Mouse (Mus musculus): Measurements from ENCODE around the gene Gprasp2. TPM values are rescaled to one million over a fixed set of nuclear protein-coding genes. Genes with fewer than 3 reads are reported as not detected.
"Not testable (repeated sequence)": the region's sequence is repeated elsewhere in the genome, so short reads cannot be mapped to it uniquely, and the experiment has no call there.

Gprasp2 gene
- polyA plus RNA-seq, 1 experiment from 2014 or later, result 291 TPM

- not testable (repeated sequence) for H3K4me3 ChIP-seq (ENCODE audit: low read depth, low read length); H3K27ac ChIP-seq (ENCODE audit: low read length); H3K9ac ChIP-seq (ENCODE audit: low read depth, low read length); H3K4me2 ChIP-seq (ENCODE audit: low read length); ATAC-seq; H3K36me3 ChIP-seq (ENCODE audit: control insufficient read depth, insufficient read depth, low read length); H3K27me3 ChIP-seq (ENCODE audit: control insufficient read depth, insufficient read depth, low read depth, low read length); H3K9me3 ChIP-seq (replicated peaks; ENCODE audit: control insufficient read depth, low read length, poor library complexity, severe bottlenecking); H3K4me1 ChIP-seq (ENCODE audit: control insufficient read depth, insufficient read depth, low read length)
- 43% methylated on average over 1 of the region's 1 CpGs for WGBS
Measured at GRCm38 (mm10) chrX:135835896-135836295, 2.9 kb upstream of the Gprasp2 start.

DNA sequence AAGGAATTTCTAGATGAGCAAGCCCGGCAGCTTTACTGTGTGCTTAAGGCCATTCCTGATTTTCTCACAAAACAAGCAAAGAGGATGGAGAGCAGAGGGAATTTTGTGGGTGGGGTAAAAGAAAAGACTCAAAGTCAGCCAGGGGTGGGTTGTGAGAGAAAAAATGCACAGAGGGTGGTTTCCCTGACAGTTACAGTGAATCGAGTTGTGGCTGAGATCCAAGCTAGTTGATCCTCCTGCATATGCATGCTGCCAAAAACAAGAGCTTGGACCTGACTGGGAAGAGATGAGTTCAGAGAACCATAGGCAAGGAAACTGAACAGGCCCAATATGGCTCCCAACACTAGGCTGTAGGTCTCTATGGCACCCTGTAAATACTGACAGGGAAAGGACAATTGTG, 938 bp upstream of the Gprasp2 start:
- 0 out of 2 replicates have a peak, but pooled peaks cover under 1% of the 10 kb centered on the region for H3K36me3 ChIP-seq (ENCODE audit: control insufficient read depth, insufficient read depth, low read length)
- no peaks in the 10 kb centered on the region for H3K4me1 ChIP-seq (ENCODE audit: control insufficient read depth, insufficient read depth, low read length)
- WGBS, result 81% methylated on average over 2 of the region's 2 CpGs
- no peak overlapping the region for H3K9ac ChIP-seq (ENCODE audit: low read depth, low read length)
- H3K9me3 ChIP-seq (replicated peaks; ENCODE audit: control insufficient read depth, low read length, poor library complexity, severe bottlenecking), result no peaks in the 10 kb centered on the region
- H3K27ac ChIP-seq (ENCODE audit: low read length), result peak overlapping the region; percentile 77
- peak overlapping the region; percentile 46 for H3K4me2 ChIP-seq (ENCODE audit: low read length)
- peak; percentile 6; the same call in 1 of the 2 replicates for ATAC-seq
- no peaks in the 10 kb centered on the region for H3K27me3 ChIP-seq (ENCODE audit: control insufficient read depth, insufficient read depth, low read depth, low read length)
- no peak overlapping the region for H3K4me3 ChIP-seq (ENCODE audit: low read depth, low read length)

DNA sequence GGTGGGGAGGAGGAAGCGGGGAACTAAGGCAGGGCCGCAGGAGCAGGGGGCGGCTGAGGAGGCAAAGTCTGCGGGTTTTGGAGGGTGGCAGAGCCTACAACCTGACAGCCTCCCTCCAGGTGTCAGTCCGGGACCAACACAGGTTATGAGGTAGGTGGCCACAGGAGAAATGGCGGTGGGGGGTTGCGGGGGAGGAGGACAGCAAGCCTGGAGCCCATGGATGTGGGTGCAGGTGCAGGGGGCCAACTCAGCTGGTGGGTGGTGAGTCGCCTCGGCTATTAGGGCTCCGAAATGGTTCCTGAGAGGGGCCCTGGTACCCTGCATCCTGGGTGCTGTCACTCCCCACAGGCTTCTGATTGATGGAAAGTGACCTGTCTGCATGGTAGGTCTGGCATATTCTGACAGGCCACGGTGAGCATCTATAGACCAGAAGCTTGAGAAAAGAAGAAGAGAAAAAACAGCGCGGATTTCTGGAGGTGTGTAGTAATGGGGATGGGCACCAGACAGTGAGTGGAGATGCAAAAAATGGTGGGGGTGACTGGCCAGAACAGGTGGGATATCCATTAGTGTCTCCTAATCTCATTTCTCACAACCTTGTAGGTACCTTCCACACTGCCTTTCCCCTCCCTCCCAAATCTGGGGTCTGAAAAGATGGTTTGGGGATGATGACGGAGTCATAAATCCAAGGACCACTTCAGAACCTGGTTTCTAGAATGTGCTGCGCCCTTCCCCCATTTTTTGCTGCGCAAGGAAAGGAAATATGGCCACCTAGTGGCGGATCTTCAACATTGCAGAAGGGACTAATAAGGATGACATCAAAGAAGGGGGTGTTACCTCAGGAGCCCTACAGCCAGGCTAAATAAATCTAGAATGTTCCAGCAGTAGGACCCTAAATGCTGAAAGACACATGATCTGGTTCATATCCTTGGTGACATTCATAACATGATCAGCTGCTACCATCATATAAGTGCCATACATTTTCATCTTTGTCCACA, 860 bp downstream of the Gprasp2 start:
- H3K4me3 ChIP-seq (ENCODE audit: low read depth, low read length), result peak overlapping the region; percentile 59
- not testable (repeated sequence) for H3K36me3 ChIP-seq (ENCODE audit: control insufficient read depth, insufficient read depth, low read length); H3K27me3 ChIP-seq (ENCODE audit: control insufficient read depth, insufficient read depth, low read depth, low read length); H3K9me3 ChIP-seq (replicated peaks; ENCODE audit: control insufficient read depth, low read length, poor library complexity, severe bottlenecking); H3K4me1 ChIP-seq (ENCODE audit: control insufficient read depth, insufficient read depth, low read length)
- peak; percentile 22 for ATAC-seq
- 20% methylated on average over 16 of the region's 17 CpGs for WGBS
- peak overlapping the region; percentile 54 for H3K4me2 ChIP-seq (ENCODE audit: low read length)
- H3K27ac ChIP-seq (ENCODE audit: low read length), result peak overlapping the region; percentile 77
- peak overlapping the region; percentile 74 for H3K9ac ChIP-seq (ENCODE audit: low read depth, low read length)

DNA sequence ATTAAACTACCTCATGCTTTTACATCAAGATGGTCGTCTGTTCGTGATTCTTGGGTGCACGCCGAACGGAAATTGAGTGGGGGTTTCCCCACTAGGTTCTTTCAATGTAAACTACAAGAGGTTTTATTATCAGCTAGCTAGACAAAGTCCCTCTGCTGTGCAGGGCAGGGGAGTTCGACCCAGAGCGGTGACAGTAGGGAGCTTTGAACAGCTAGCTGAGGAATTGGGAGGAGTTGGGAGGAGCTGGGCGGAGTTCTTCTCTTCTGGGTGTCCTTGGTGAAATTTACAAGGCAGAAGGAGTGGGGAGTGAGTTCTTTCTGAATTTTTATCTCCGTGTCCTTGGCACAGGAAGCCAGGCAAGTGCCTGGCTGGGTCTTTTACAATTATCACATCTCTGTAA, 28.0 kb downstream of the Gprasp2 start:
- not testable (repeated sequence) for H3K27me3 ChIP-seq (ENCODE audit: control insufficient read depth, insufficient read depth, low read depth, low read length); H3K4me2 ChIP-seq (ENCODE audit: low read length); ATAC-seq; H3K9me3 ChIP-seq (replicated peaks; ENCODE audit: control insufficient read depth, low read length, poor library complexity, severe bottlenecking); H3K4me1 ChIP-seq (ENCODE audit: control insufficient read depth, insufficient read depth, low read length); H3K4me3 ChIP-seq (ENCODE audit: low read depth, low read length); H3K27ac ChIP-seq (ENCODE audit: low read length); H3K9ac ChIP-seq (ENCODE audit: low read depth, low read length); H3K36me3 ChIP-seq (ENCODE audit: control insufficient read depth, insufficient read depth, low read length)
- WGBS, result 85% methylated on average over 9 of the region's 9 CpGs

GRCm38 (mm10) chrX:135876679-135877078, 37.8 kb downstream of the Gprasp2 start:
- Histone ChIP-seq H3K27ac (ENCODE audit: low read length) (no peak overlapping the region), H3K4me2 (ENCODE audit: low read length) (no peak overlapping the region), H3K4me1 (ENCODE audit: control insufficient read depth, insufficient read depth, low read length) (no peaks in the 10 kb centered on the region), H3K27me3 (ENCODE audit: control insufficient read depth, insufficient read depth, low read depth, low read length) (no peaks in the 10 kb centered on the region), H3K9me3 (replicated peaks; ENCODE audit: control insufficient read depth, low read length, poor library complexity, severe bottlenecking) (no peaks in the 10 kb centered on the region), H3K36me3 (ENCODE audit: control insufficient read depth, insufficient read depth, low read length) (no peaks in the 10 kb centered on the region), H3K4me3 (ENCODE audit: low read depth, low read length) (no peak overlapping the region), H3K9ac (ENCODE audit: low read depth, low read length) (no peak overlapping the region)
- ATAC-seq, result no peak
- 85% methylated on average over 1 of the region's 1 CpGs for WGBS

DNA sequence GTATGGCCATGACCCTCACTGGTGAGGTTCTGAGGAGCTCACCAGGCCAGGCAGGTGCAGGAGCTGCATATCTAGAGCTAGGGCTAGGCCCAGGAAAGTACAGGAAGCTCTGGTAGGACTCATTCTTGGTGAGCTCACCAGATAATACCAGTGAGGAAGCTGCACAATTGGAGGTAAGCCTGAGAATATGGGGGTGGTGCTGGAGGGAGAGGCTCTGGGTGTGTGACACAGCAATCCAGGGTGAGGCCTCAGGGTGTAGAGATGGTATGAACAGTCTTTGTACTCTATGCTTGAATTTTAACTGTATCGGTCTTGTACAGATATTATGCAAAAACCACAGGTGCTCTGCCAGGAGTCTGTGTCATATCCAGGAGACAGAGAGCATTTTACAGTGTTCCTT, 40.8 kb downstream of the Gprasp2 start:
- no peak for ATAC-seq
- 100% methylated on average over 1 of the region's 1 CpGs for WGBS
- Histone ChIP-seq H3K9ac (ENCODE audit: low read depth, low read length) (no peak overlapping the region), H3K4me2 (ENCODE audit: low read length) (no peak overlapping the region), H3K27ac (ENCODE audit: low read length) (no peak overlapping the region), H3K36me3 (ENCODE audit: control insufficient read depth, insufficient read depth, low read length) (no peaks in the 10 kb centered on the region), H3K4me1 (ENCODE audit: control insufficient read depth, insufficient read depth, low read length) (no peaks in the 10 kb centered on the region), H3K27me3 (ENCODE audit: control insufficient read depth, insufficient read depth, low read depth, low read length) (no peaks in the 10 kb centered on the region), H3K4me3 (ENCODE audit: low read depth, low read length) (no peak overlapping the region), H3K9me3 (replicated peaks; ENCODE audit: control insufficient read depth, low read length, poor library complexity, severe bottlenecking) (no peaks in the 10 kb centered on the region)

DNA sequence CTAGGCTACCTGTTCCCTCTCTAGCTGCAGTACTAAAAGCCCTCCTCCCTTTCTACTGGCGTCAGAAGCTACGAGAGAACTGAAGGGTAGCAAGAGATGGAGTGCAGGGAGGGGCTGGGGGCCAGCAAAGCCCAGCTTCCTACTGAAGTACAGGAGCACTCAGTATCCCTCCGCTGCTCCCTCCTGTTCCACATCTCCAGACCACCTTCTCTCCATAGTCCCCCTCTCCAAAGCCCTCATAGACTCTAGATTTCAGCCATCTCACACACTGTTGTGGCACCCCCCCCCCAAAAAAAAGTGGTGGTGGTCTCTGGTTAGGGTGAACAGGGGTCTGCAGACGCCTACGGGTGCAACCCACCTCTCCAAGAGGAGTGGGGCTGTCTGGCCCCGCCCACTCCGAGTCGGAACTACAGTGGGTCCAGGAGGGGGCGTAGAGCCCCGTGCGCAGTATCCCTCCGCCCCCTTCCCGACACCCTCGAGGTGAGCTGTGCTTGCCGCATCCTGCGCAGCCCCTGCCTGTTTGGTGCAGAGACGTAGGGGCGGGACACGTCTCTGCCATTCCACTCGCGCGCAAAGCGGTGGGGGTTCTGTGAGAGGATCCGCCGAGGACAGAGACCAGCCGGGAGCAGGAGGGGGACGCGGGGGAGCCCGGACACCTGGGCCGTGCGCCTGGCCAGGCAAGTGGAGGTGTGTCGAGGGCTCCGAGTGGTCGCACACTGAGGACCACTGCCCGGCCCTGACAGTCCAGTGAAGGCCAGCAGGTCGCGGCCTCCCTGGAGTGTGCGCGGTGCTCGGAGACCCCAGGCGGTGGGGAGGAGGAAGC, 46.8 kb downstream of the Gprasp2 start:
- Histone ChIP-seq H3K9me3 (replicated peaks; ENCODE audit: control insufficient read depth, low read length, poor library complexity, severe bottlenecking) (no peaks in the 10 kb centered on the region), H3K4me2 (ENCODE audit: low read length) (peak overlapping the region; percentile 59), H3K4me1 (ENCODE audit: control insufficient read depth, insufficient read depth, low read length) (0 out of 2 replicates have a peak, but pooled peaks cover 4% of the 10 kb centered on the region), H3K27ac (ENCODE audit: low read length) (peak overlapping the region; percentile 93), H3K27me3 (ENCODE audit: control insufficient read depth, insufficient read depth, low read depth, low read length) (no peaks in the 10 kb centered on the region), H3K36me3 (ENCODE audit: control insufficient read depth, insufficient read depth, low read length) (no peaks in the 10 kb centered on the region), H3K9ac (ENCODE audit: low read depth, low read length) (peak overlapping the region; percentile 74), H3K4me3 (ENCODE audit: low read depth, low read length) (peak overlapping the region; percentile 51)
- WGBS, result 19% methylated on average over 32 of the region's 41 CpGs
- ATAC-seq, result peak; percentile 98

- 0 out of 2 replicates have a peak, but pooled peaks cover 4% of the 10 kb centered on the region for H3K4me1 ChIP-seq (ENCODE audit: control insufficient read depth, insufficient read depth, low read length)
- 12% methylated on average over 9 of the region's 11 CpGs for WGBS
- peak overlapping the region; percentile 59 for H3K4me2 ChIP-seq (ENCODE audit: low read length)
- no peaks in the 10 kb centered on the region for H3K9me3 ChIP-seq (replicated peaks; ENCODE audit: control insufficient read depth, low read length, poor library complexity, severe bottlenecking)
- H3K36me3 ChIP-seq (ENCODE audit: control insufficient read depth, insufficient read depth, low read length), result no peaks in the 10 kb centered on the region
- no peak; the same call in 1 of the 2 replicates for ATAC-seq
- no peaks in the 10 kb centered on the region for H3K27me3 ChIP-seq (ENCODE audit: control insufficient read depth, insufficient read depth, low read depth, low read length)
- H3K27ac ChIP-seq (ENCODE audit: low read length), result peak overlapping the region; percentile 93
- peak overlapping the region; percentile 51 for H3K4me3 ChIP-seq (ENCODE audit: low read depth, low read length)
- peak overlapping the region; percentile 74 for H3K9ac ChIP-seq (ENCODE audit: low read depth, low read length)
Measured at GRCm38 (mm10) chrX:135886234-135886585, 47.4 kb downstream of the Gprasp2 start.
